Mouse (Mus musculus) stomach, embryonic 14.5 days (tissue): ENCODE results near the gene Icos. TPM values are rescaled to one million over a fixed set of nuclear protein-coding genes. Genes with fewer than 3 reads are reported as not detected.

Source experiments
- ATAC-seq: fragments of 200-750 bp; cut with Nextera tagmentation; 2 replicates; pipeline ENCODE4 v1.8.0; 2017; ENCODE audit warnings: low read depth, moderate TSS enrichment; ENCODE audit not compliant: insufficient number of reproducible peaks, insufficient read depth, low FRiP score
- H3K27ac ChIP-seq: fragments of 300-500 bp; sonication (generic); 2 replicates; pipeline ENCODE4 v1.5.1; 2014; ENCODE audit warnings: mild to moderate bottlenecking, low read length, moderate library complexity, mixed read lengths
- H3K27me3 ChIP-seq: fragments of 300-500 bp; sonication (generic); 2 replicates; pipeline ENCODE4 v1.6.1; 2014; ENCODE audit warnings: low read length, control low read depth, mixed read lengths; ENCODE audit not compliant: control insufficient read depth, insufficient read depth
- H3K36me3 ChIP-seq: fragments of 300-500 bp; sonication (generic); 2 replicates; pipeline ENCODE4 v1.6.1; 2014; ENCODE audit warnings: mild to moderate bottlenecking, control low read depth, low read length, moderate library complexity, mixed read lengths; ENCODE audit not compliant: control insufficient read depth, insufficient read depth
- H3K4me1 ChIP-seq: fragments of 300-500 bp; sonication (generic); 2 replicates; pipeline ENCODE4 v1.6.1; 2014; ENCODE audit warnings: low read length, control low read depth, mixed read lengths; ENCODE audit not compliant: control insufficient read depth, insufficient read depth
- H3K4me2 ChIP-seq: fragments of 300-500 bp; sonication (generic); replicated peaks from 2 replicates; pipeline ENCODE4 v1.6.1; 2014; ENCODE audit warnings: low read depth, low read length, control low read depth
- H3K4me3 ChIP-seq: fragments of 300-500 bp; sonication (generic); 2 replicates; pipeline ENCODE4 v1.5.1; 2014; ENCODE audit warnings: low read depth, low read length, control low read depth
- H3K9ac ChIP-seq: fragments of 300-500 bp; sonication (generic); replicated peaks from 2 replicates; pipeline ENCODE4 v1.6.1; 2014; ENCODE audit warnings: low read depth, mild to moderate bottlenecking, control low read depth, low read length, moderate library complexity, mixed read lengths
- H3K9me3 ChIP-seq: fragments of 300-500 bp; sonication (generic); 2 replicates; pipeline ENCODE4 v1.6.1; 2016; ENCODE audit warnings: low read depth, low read length, control low read depth; ENCODE audit not compliant: control insufficient read depth
- WGBS: fragments of 180-500 bp; shearing (Covaris S2); extraction: QIAGEN DNeasy Blood & Tissue Kit; methylation state at CpG from one replicate; pipeline ENCODE4 v1.1.7; 2014; 5-methylcytosine and 5-hydroxymethylcytosine counted together
- polyA plus RNA-seq: library from polyadenylated mRNA; unstranded; fragments of >200 nt; fragmentation: Nextera tagmentation; extraction: Ambion mirVana; gene quantifications from 2 replicates; pipeline ENCODE4 v1.2.1, GENCODE M21; 2014

Gene Icos
- 0.30 TPM in 1 of 2 replicates, not detected in the other for polyA plus RNA-seq

GRCm38 (mm10) chr1:60977641-60978040 is at the start of gene Icos:
TSS of gene Icos (plus strand) at chr1:60977927.
- no peaks in the 10 kb centered on the region for H3K36me3 ChIP-seq
- no peaks in the 10 kb centered on the region for H3K9me3 ChIP-seq
- no peaks in the 10 kb centered on the region for H3K27me3 ChIP-seq
- no peaks in the 10 kb centered on the region for H3K4me1 ChIP-seq
- WGBS: 75% methylated on average over 6 of the region's 6 CpGs
- no peak within 1 kb of the TSS for H3K4me2 ChIP-seq
- no peak within 1 kb of the TSS for H3K4me3 ChIP-seq
- ATAC-seq: no peak
- no peak within 1 kb of the TSS for H3K9ac ChIP-seq
- H3K27ac ChIP-seq: no peak within 1 kb of the TSS

- Histone ChIP-seq H3K4me1 (no peaks in the 10 kb centered on the region), H3K27me3 (no peaks in the 10 kb centered on the region), H3K4me3 (no peak overlapping the region), H3K4me2 (no peak overlapping the region), H3K9ac (no peak overlapping the region), H3K27ac (no peak overlapping the region), H3K36me3 (no peaks in the 10 kb centered on the region), H3K9me3 (no peaks in the 10 kb centered on the region)
- no peak for ATAC-seq
- WGBS: 89% methylated on average over 3 of the region's 3 CpGs
These were observed 48.7 kb upstream of the Icos start for GRCm38 (mm10) chr1:60929036-60929435.

DNA sequence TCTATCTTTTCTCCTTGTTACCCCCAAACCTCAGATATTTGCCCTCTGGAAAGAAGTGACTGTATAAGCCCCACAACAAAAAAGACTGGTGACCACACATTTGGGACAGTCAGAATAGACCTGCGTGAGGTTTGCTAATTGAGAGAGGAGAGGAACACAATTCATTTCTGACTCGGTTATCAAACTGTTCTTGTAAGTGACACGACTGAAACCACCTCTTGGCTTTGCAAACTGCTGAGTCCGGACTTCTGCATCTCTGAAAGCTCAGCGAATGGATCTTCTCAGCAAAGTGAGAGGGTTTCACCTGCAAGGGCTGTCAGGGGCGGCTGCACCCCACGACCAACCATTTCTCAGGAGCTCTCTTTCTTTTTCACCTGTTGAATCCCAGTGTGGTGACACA is 47.3 kb upstream of the Icos start:
- Histone ChIP-seq H3K27me3 (no peaks in the 10 kb centered on the region), H3K4me3 (no peak overlapping the region), H3K4me2 (no peak overlapping the region), H3K9me3 (no peaks in the 10 kb centered on the region), H3K9ac (no peak overlapping the region), H3K4me1 (no peaks in the 10 kb centered on the region), H3K36me3 (no peaks in the 10 kb centered on the region), H3K27ac (no peak overlapping the region)
- WGBS: 79% methylated on average over 7 of the region's 7 CpGs
- no peak for ATAC-seq

DNA sequence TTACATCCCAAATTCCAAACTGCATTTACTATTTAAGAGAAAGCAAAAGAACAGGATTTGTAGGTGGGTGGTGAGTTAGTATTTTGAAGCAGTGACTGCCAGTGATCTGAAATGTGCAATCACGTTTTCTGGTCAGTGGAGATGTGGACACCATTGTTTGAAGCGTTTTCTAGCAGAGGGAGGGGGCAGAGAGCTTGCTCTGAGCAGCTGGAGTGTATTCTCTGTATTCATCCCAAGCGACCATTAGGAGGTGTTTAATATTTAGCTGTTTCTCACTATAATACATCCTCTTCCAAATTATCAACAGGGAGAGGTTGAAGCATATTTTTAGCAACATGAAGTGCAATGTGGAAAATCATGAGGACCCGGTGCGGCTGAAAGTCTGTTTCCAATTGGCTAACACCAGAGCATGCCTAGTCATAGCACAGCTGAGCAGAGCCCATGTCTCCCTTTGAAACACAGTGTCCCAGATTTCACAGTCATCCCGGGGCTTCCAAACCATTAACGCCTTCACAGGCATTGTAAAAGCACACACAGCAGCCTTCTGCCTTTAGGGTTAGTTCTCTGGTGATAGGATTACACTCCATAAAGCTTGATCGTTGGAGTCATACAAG is 41.7 kb upstream of the Icos start:
- Histone ChIP-seq H3K9me3 (no peaks in the 10 kb centered on the region), H3K4me2 (no peak overlapping the region), H3K4me3 (no peak overlapping the region), H3K36me3 (no peaks in the 10 kb centered on the region), H3K27me3 (no peaks in the 10 kb centered on the region), H3K4me1 (no peaks in the 10 kb centered on the region), H3K27ac (no peak overlapping the region), H3K9ac (no peak overlapping the region)
- WGBS: 56% methylated on average over 8 of the region's 8 CpGs
- ATAC-seq: no peak

DNA sequence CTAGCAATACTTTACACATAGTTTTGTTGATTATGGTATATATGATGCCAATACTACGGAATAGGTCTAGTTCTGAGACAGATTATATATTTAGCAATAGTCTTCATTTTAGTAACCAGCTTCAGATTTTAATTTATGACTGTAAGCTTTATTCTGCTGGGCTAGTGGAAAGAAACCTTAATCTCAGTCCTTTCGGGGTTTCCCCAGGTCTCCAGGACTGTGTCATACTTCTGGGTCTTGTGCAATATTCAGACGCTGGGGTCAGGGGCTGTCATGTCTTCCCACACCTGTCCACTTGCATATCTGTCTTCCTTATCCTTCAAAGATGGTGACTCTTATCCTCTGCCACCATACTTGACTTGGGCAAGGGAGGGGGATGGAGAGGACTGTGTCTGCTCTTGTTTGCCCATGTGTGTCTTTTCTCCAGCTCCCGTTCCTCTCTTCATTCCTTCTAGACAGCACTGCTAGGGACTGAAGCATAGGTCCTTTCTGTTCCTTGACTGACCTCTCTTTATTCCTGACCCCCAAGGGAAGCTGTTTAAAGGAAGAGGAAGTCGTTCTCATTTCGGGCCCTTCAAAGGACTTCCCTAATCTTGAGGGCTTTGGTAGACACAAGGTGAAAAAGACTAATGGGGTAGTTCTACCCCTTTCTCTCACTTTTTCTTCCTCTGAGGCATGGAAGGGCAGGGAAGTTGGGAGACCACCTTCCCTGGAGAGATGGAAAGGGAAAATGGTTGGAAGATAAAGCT is 40.6 kb upstream of the Icos start:
- WGBS: 75% methylated on average over 6 of the region's 6 CpGs
- Histone ChIP-seq H3K27ac (no peak overlapping the region), H3K9ac (no peak overlapping the region), H3K27me3 (no peaks in the 10 kb centered on the region), H3K36me3 (no peaks in the 10 kb centered on the region), H3K4me3 (no peak overlapping the region), H3K4me1 (no peaks in the 10 kb centered on the region), H3K4me2 (no peak overlapping the region), H3K9me3 (no peaks in the 10 kb centered on the region)
- ATAC-seq: no peak

- H3K27ac ChIP-seq: no peak overlapping the region
- H3K4me2 ChIP-seq: no peak overlapping the region
- no peaks in the 10 kb centered on the region for H3K9me3 ChIP-seq
- H3K9ac ChIP-seq: no peak overlapping the region
- H3K4me1 ChIP-seq: no peaks in the 10 kb centered on the region
- H3K27me3 ChIP-seq: no peaks in the 10 kb centered on the region
- ATAC-seq: no peak
- H3K4me3 ChIP-seq: no peak overlapping the region
- 62% methylated on average over 2 of the region's 2 CpGs for WGBS
- H3K36me3 ChIP-seq: no peaks in the 10 kb centered on the region
These were observed 39.5 kb upstream of the Icos start for GRCm38 (mm10) chr1:60938256-60938655.

- H3K4me2 ChIP-seq: no peak overlapping the region
These were observed 38.8 kb upstream of the Icos start for GRCm38 (mm10) chr1:60938974-60939373.

DNA sequence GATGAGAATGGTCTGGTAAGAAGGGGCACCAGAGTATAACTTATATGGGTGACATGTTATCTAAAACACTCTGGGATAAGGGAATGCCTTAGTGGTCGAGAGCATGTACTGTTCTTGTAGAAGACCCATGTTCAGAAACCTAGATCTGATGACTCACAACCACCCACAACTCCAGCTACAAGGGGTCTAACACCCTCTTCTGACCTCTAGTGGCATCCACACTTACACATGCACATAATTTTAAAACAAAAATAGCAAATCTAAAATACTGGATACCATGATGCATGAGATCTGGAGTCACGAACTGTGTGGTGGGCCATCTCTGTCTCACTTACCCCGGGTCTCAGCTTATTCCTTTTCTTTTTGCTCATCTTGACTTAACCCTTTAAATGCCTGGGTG is 37.7 kb upstream of the Icos start:
- Histone ChIP-seq H3K9me3 (no peaks in the 10 kb centered on the region), H3K4me3 (no peak overlapping the region), H3K4me2 (no peak overlapping the region), H3K4me1 (no peaks in the 10 kb centered on the region), H3K27ac (no peak overlapping the region), H3K27me3 (no peaks in the 10 kb centered on the region), H3K9ac (no peak overlapping the region), H3K36me3 (no peaks in the 10 kb centered on the region)
- WGBS: 76% methylated on average over 3 of the region's 3 CpGs
- no peak for ATAC-seq

More at GRCm38 (mm10) chr1:60938974-60939373, 38.8 kb upstream of the Icos start:
- H3K9me3 ChIP-seq: no peaks in the 10 kb centered on the region
- no peak overlapping the region for H3K27ac ChIP-seq
- WGBS: 85% methylated on average over 5 of the region's 5 CpGs
- H3K36me3 ChIP-seq: no peaks in the 10 kb centered on the region
- ATAC-seq: no peak
- no peak overlapping the region for H3K9ac ChIP-seq
- H3K4me3 ChIP-seq: no peak overlapping the region
- no peaks in the 10 kb centered on the region for H3K4me1 ChIP-seq
- H3K27me3 ChIP-seq: no peaks in the 10 kb centered on the region
